Mouse (Mus musculus) lung, embryonic 14.5 days (tissue): ENCODE results near the gene Myh11. TPM values are rescaled to one million over a fixed set of nuclear protein-coding genes. Genes with fewer than 3 reads are reported as not detected.

Experiments used
- ATAC-seq: fragments of 200-750 bp; cut with Nextera tagmentation; 2 replicates; pipeline ENCODE4 v1.8.0; 2017; ENCODE audit warnings: mild to moderate bottlenecking, moderate TSS enrichment, moderate library complexity; ENCODE audit not compliant: insufficient read depth
- DNase-seq: peaks from one replicate; pipeline ENCODE4 v3.0.0-alpha.2; 2015
- H3K27ac ChIP-seq: fragments of 300-500 bp; sonication (generic); 2 replicates; pipeline ENCODE4 v1.5.1; 2014; ENCODE audit warnings: low read depth, mild to moderate bottlenecking, moderate library complexity
- H3K27me3 ChIP-seq: fragments of 300-500 bp; sonication (generic); 2 replicates; pipeline ENCODE4 v1.6.1; 2014; ENCODE audit warnings: low read length, control low read depth; ENCODE audit not compliant: insufficient read depth
- H3K36me3 ChIP-seq: fragments of 300-500 bp; sonication (generic); 2 replicates; pipeline ENCODE4 v1.6.1; 2014; ENCODE audit warnings: control low read depth; ENCODE audit not compliant: insufficient read depth
- H3K4me1 ChIP-seq: fragments of 300-500 bp; sonication (generic); 2 replicates; pipeline ENCODE4 v1.6.1; 2014; ENCODE audit warnings: antibody characterized with exemption, control low read depth; ENCODE audit not compliant: insufficient read depth
- H3K4me2 ChIP-seq: fragments of 300-500 bp; sonication (generic); 2 replicates; pipeline ENCODE4 v1.6.1; 2014; ENCODE audit warnings: mild to moderate bottlenecking
- H3K4me3 ChIP-seq: fragments of 300-500 bp; sonication (generic); 2 replicates; pipeline ENCODE4 v1.5.1; 2014; ENCODE audit warnings: low read depth, low read length
- H3K9ac ChIP-seq: fragments of 300-500 bp; sonication (generic); 2 replicates; pipeline ENCODE4 v1.6.1; 2014
- H3K9me3 ChIP-seq: fragments of 300-500 bp; sonication (generic); 2 replicates; pipeline ENCODE4 v1.6.1; 2016; ENCODE audit warnings: low read depth, low read length, control low read depth
- CTCF ChIP-seq: IDR thresholded peaks from 2 replicates; pipeline ENCODE4 v1.5.1; 2016; ENCODE audit warnings: antibody characterized with exemption, low read depth
- WGBS: fragments of 180-500 bp; shearing (Covaris S2); extraction: QIAGEN DNeasy Blood & Tissue Kit; methylation state at CpG from one replicate; pipeline ENCODE4 v1.1.7; 2014; 5-methylcytosine and 5-hydroxymethylcytosine counted together
- polyA plus RNA-seq: library from polyadenylated mRNA; unstranded; fragments of >200 nt; fragmentation: Nextera tagmentation; extraction: Ambion mirVana; gene quantifications from 2 replicates; pipeline ENCODE4 v1.2.1, GENCODE M21; 2014

Myh11 gene
- polyA plus RNA-seq, 1 experiment from 2014 or later = 69.8 TPM

DNA sequence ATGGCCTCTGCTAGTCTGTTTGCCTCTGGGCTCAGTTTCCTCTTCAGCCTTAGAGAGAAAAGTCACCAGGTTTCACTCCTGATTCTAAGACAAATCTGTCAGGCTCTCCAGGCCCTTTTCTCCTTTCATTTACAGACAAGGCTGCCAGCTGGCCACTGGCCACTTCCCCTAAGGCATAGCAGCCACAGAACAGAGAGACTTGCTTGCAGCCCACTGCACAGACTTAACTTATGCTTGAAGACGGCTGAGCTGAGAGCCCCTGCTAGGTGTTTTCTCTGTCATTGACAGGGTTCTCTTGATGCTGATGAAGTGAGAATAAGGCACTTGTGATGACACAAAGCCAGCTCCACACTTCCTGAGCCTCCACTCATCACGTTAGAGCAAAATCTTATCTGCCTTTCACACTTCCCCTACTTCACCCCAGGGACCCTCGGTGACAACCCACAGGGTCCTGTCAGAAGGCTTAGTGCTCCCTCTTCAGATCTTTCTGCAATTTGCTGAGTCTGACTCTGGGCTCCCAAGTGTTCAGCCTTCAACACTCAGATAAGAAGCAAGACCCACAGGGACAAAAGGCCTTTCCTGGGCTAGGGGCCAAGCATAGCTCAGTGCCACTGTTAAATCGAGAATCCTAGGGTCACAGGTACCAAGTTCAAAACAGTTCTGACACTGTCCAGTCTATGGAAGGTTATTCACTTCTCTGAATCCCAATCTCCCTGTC, 25.8 kb downstream of the Myh11 start:
- 12% methylated on average over 4 of the region's 4 CpGs for WGBS
- no peak for TF ChIP-seq CTCF

DNA sequence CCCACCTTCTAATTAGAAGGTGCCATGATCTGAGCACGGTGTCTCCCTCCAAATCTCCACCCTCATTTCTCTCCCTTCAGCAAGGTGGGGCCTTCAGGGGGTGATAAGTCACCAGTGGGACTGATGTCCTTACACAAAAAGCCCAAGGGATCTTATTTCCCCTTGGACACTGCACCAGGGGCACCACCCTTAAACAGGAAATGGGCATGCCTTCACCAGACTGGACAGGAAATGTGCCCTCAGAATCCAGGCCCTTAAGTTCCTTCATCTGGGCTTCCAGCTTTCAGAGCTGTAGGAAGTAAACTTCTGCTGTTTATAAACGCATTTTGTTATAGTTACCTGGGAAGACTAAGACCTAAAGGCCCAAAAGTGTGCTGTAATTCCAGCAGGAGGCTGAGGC, 26.7 kb downstream of the Myh11 start:
- WGBS = 56% methylated on average over 2 of the region's 2 CpGs
- no peak overlapping the region for H3K4me2 ChIP-seq
- TF ChIP-seq CTCF = no peak
- no peak overlapping the region for H3K27ac ChIP-seq
- H3K36me3 ChIP-seq = no peaks in the 10 kb centered on the region
- ATAC-seq (no peak), DNase-seq (no peak)
- H3K27me3 ChIP-seq = no peaks in the 10 kb centered on the region
- H3K9me3 ChIP-seq = no peaks in the 10 kb centered on the region
- H3K4me1 ChIP-seq = no peaks in the 10 kb centered on the region
- no peak overlapping the region for H3K4me3 ChIP-seq
- no peak overlapping the region for H3K9ac ChIP-seq

More for the DNA sequence above, 25.8 kb downstream of the Myh11 start:
- DNase-seq (peak; percentile 15), ATAC-seq (no peak)
- Histone ChIP-seq H3K27ac (no peak overlapping the region), H3K4me1 (no peaks in the 10 kb centered on the region), H3K36me3 (no peaks in the 10 kb centered on the region), H3K9ac (no peak overlapping the region), H3K9me3 (no peaks in the 10 kb centered on the region), H3K4me3 (no peak overlapping the region), H3K4me2 (no peak overlapping the region), H3K27me3 (no peaks in the 10 kb centered on the region)

DNA sequence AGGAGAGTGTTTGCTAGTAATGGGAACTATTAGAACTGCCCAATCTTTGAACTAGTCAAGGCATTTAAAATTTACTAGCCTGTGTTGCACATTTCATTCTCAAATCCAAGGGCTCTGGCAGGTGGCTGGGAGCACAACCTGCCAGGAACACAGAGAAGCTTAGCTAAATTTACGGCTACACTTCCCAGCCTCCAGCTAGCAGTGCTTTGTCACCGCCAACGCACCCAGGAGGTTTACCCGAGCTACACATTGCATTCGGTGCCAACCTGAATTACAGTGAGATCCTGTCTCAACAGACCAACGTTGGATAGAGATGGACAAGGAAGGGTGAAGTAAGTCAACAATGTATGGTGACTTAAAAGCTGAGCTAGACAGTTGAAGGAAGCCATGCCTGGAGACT, 27.9 kb downstream of the Myh11 start:
- no peak for ATAC-seq
- DNase-seq = no peak
- 87% methylated on average over 6 of the region's 6 CpGs for WGBS
- no peak overlapping the region for H3K9ac ChIP-seq
- no peaks in the 10 kb centered on the region for H3K36me3 ChIP-seq
- H3K27me3 ChIP-seq = no peaks in the 10 kb centered on the region
- H3K27ac ChIP-seq = no peak overlapping the region
- no peaks in the 10 kb centered on the region for H3K9me3 ChIP-seq
- H3K4me3 ChIP-seq = no peak overlapping the region
- TF ChIP-seq CTCF = no peak
- no peak overlapping the region for H3K4me2 ChIP-seq
- no peaks in the 10 kb centered on the region for H3K4me1 ChIP-seq

DNA sequence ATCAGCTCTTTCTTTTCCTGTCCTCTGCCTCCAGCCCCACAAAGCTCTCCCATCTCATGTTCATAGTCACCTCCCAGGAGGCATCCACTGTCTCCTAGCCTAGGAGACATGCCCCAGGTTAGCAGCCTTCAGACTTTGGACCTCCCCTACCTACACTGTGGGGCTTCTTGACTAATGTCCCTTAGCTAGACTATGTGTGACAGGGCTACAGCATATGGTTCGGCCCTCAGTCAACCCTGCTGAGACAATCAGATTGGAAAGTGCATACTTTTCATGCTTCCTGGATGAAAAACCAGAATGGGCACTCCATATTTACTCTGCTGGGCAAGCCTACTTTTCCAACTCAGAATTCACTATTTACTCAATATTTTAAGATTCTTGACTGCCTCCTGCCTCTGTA, 28.8 kb downstream of the Myh11 start:
- Histone ChIP-seq H3K4me3 (no peak overlapping the region), H3K27me3 (no peaks in the 10 kb centered on the region), H3K4me1 (no peaks in the 10 kb centered on the region), H3K4me2 (no peak overlapping the region), H3K9ac (no peak overlapping the region), H3K9me3 (no peaks in the 10 kb centered on the region), H3K27ac (peak overlapping the region; percentile 66), H3K36me3 (no peaks in the 10 kb centered on the region)
- DNase-seq (no peak), ATAC-seq (peak; percentile 55; the same call in 1 of the 2 replicates)
- WGBS = 57% methylated on average over 1 of the region's 1 CpGs
- TF ChIP-seq CTCF = no peak

DNA sequence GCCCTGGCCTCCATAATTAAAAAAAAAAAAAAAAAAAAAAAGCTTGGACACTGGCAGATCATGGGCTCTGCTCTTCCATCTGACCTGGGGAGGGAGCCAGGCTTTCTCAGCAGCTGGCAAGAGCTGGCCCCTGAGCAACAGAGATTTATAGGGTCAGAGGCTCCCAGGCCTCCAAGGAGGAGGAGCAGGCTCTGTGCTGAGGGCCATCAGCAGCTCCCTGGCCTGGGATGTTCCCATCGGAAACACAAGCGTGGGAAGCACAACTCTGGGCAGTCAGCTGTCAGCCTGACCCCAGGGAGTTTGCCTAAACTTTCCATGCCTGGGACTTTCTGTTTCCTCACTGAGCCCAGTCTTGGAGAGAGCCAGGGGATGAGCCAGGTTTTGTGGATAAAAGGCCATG, 32.3 kb downstream of the Myh11 start:
- H3K4me3 ChIP-seq = no peak overlapping the region
- ATAC-seq = 0 out of 2 replicates have a peak, but pooled peaks have one; percentile 26
- no peaks in the 10 kb centered on the region for H3K36me3 ChIP-seq
- 21% methylated on average over 2 of the region's 2 CpGs for WGBS
- no peak overlapping the region for H3K4me2 ChIP-seq
- H3K27ac ChIP-seq = no peak overlapping the region
- peak; percentile 25 for DNase-seq
- no peak overlapping the region for H3K9ac ChIP-seq
- no peaks in the 10 kb centered on the region for H3K9me3 ChIP-seq
- TF ChIP-seq CTCF = no peak
- no peaks in the 10 kb centered on the region for H3K4me1 ChIP-seq
- H3K27me3 ChIP-seq = no peaks in the 10 kb centered on the region

DNA sequence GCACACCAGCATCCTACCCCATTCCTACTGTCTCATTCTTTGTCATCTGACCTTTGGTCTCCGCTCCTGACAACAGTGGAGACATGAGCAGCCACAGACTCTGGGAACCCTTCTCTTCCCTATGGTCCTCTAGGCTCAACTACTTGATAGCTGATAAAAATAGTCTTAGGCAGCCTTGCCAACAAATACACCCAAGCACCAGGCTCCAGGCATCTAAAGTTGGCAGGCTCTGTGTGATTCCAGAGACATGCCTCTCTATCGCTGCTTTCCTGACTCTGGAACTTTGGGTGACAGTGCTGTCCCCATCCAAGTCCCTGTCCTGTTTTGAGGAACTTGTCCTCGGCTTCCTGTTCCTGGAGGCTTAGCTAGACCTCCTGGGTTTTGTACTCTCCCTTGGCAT, 37.6 kb downstream of the Myh11 start:
- no peaks in the 10 kb centered on the region for H3K36me3 ChIP-seq
- no peak for TF ChIP-seq CTCF
- H3K9ac ChIP-seq = no peak overlapping the region
- no peaks in the 10 kb centered on the region for H3K9me3 ChIP-seq
- no peaks in the 10 kb centered on the region for H3K27me3 ChIP-seq
- 69% methylated on average over 3 of the region's 3 CpGs for WGBS
- no peak for ATAC-seq
- DNase-seq = no peak
- H3K27ac ChIP-seq = no peak overlapping the region
- no peaks in the 10 kb centered on the region for H3K4me1 ChIP-seq
- no peak overlapping the region for H3K4me3 ChIP-seq
- no peak overlapping the region for H3K4me2 ChIP-seq

DNA sequence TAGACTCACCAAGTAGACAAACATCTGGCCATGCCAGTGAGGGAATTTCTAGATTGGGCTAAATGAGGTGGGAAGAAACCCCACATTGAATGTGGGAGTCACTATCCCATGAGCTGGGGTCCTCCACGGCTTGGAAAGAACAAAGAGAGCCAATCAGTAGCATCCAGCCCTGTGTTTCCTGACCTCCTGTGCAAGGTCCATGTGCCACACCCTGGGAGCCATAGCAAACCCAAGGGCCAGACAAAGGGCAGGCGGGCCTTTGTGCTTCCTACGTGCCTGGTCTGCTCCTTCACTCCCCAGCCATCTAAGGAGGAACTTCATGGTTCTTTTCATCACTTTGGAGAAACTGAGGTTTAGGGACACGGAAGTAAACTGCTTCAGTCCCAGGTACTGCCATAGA, 38.3 kb downstream of the Myh11 start:
- Histone ChIP-seq H3K9ac (no peak overlapping the region), H3K9me3 (no peaks in the 10 kb centered on the region), H3K27me3 (no peaks in the 10 kb centered on the region), H3K27ac (no peak overlapping the region), H3K4me3 (no peak overlapping the region), H3K4me1 (no peaks in the 10 kb centered on the region), H3K4me2 (no peak overlapping the region), H3K36me3 (no peaks in the 10 kb centered on the region)
- no peak for DNase-seq
- WGBS = 84% methylated on average over 4 of the region's 4 CpGs
- ATAC-seq = no peak
- no peak for TF ChIP-seq CTCF
